Mouse (Mus musculus) spleen, adult 2 months (tissue): ENCODE results near the gene A930017K11Rik.

Experiments
- CTCF ChIP-seq: fragments of 200-500 bp; IDR thresholded peaks from 2 replicates; pipeline ENCODE4 v1.5.1; 2011; ENCODE audit warnings: mild to moderate bottlenecking, inconsistent platforms; ENCODE audit not compliant: insufficient read depth, insufficient read length, insufficient replicate concordance; ENCODE audit errors: extremely low read depth
- POLR2A ChIP-seq: fragments of 200-500 bp; IDR thresholded peaks from 2 replicates; pipeline ENCODE4 v1.6.1; 2011; ENCODE audit warnings: low read depth, low read length, inconsistent platforms

DNA sequence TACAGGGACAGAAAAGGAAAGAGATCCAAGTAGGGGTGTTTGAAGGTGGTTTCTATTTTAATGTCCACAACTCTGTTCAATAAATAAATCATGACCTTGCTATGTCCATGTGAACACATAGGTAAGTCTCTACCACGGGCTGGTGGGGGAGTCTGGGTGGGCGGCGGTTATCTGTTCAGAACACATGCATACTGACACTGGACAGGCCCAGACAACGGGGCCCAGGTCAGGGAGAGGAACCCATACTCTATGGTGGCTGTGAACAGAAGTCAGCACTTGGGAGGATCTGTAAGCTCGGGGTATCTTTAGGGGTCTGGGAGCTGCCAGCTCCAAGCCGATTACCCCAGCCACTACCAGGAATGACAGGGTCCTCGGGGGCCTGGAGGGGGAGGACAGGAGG is 6.0 kb downstream of the A930017K11Rik start:
- TF ChIP-seq POLR2A: no peak
- TF ChIP-seq CTCF: no peak
